Mouse (Mus musculus) megakaryocyte, adult 5-6 weeks (primary cell): ENCODE results near the gene Thumpd2. TPM values are rescaled to one million over a fixed set of nuclear protein-coding genes. Genes with fewer than 3 reads are reported as not detected.

ENCODE experiments used
- ATAC-seq: 2 replicates; pipeline ENCODE4 v1.8.0; 2016; ENCODE audit warnings: mild to moderate bottlenecking, inconsistent platforms; ENCODE audit not compliant: poor library complexity, severe bottlenecking
- total RNA-seq, 2 experiments: library from RNA; stranded (forward) in 1 of 2; stranded (reverse) in 1 of 2; fragments of 153-499, 151-499 nt in 1 of 2; fragments of 221-1000, 200-1000 nt in 1 of 2; gene quantifications; 2 replicates each; pipeline versions ENCODE4 v1.2.3 to v1.2.4; 2015 to 2017

Gene Thumpd2
- total RNA-seq, 2 experiments from 2014 or later, result 2.1 to 6.4 TPM

- no peak for ATAC-seq
Measured at GRCm38 (mm10) chr17:80977245-80977644, 87.6 kb downstream of the Thumpd2 start.

Other genes starting within 250 kb of the Thumpd2 start
- 2.4 and 2.7 TPM in 2 replicates for gene Tmem178, start 120.5 kb downstream of the Thumpd2 start, total RNA-seq (2015)
- 0.62 and 1.4 TPM in 2 replicates for gene Tmem178, start 120.5 kb downstream of the Thumpd2 start, total RNA-seq (2017)